Comparison of ENCODE assay signal across 10 mouse cellular contexts in the genomic region with DNA sequence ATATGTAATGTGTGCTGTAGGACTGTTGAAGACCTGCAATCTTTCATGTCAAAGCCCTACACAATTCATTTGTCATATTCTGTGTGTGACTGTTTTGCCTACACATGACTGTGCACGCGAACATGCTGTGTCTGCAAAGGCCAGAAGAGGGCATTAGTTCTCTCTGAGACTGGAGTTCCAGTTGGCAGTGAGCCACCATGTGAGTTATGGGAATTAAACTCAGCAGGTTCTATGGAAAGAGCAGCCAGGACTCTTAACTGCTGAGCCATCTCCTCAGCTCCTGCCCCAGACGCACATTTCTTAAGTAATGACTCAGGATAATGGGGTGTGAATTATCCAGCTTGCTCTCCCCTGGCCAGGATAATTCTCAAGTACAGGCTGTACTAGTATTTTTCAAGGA.
DNase-seq lines count a peak whose midpoint lies in the region; ATAC-seq and TF ChIP-seq lines count a peak whose summit lies in the region.
"Had no signal": no experiment of that assay in that cellular context is flagged by ENCODE, and none has a peak within 500 bp of the region (broad histone marks: within the 10 kb centered on the region; RNA-seq: fewer than 3 reads in every experiment).

No protein-coding gene starts in this region.

- no peak overlapping the region for H3K27ac ChIP-seq in forebrain, postnatal 0 days (ENCODE audit: low read depth, low read length)
- H3K27ac ChIP-seq in forebrain, embryonic 11.5 days (ENCODE audit: low read depth, low read length): no peak overlapping the region
- H3K27ac ChIP-seq: heart, embryonic 13.5 days; midbrain, embryonic 12.5 days had no signal

- H3K9me3 ChIP-seq in forebrain, postnatal 0 days (ENCODE audit: low read length): no peaks in the 10 kb centered on the region
- no peaks in the 10 kb centered on the region for H3K9me3 ChIP-seq in forebrain, embryonic 11.5 days (ENCODE audit: control insufficient read depth, low read length)
- H3K9me3 ChIP-seq: heart, embryonic 13.5 days; midbrain, embryonic 12.5 days had no signal

- DNase-seq in forebrain, postnatal 0 days: peak; percentile 43
- DNase-seq in forebrain, embryonic 11.5 days (ENCODE audit: low spot score): no peak
- DNase-seq in right cerebral cortex, adult 2 months (ENCODE audit: low spot score in 2 of 2): peak; percentile 9 to 18
- no peak for DNase-seq in right cerebral cortex, postnatal 25 days
- DNase-seq in cerebellum, postnatal 4 days (ENCODE audit: low spot score in 2 of 2): peak; percentile 28 to 78
- peak; percentile 78 for DNase-seq in kidney, postnatal 10 days
- DNase-seq in lung, postnatal 14 days: peak; percentile 31
- peak; percentile 23 to 28 for DNase-seq in thymus, postnatal 36 days

- ATAC-seq in forebrain, postnatal 0 days: no peak
- no peak for ATAC-seq in forebrain, embryonic 11.5 days (replicated peaks; ENCODE audit: low FRiP score)

- no peaks in the 10 kb centered on the region for H3K36me3 ChIP-seq in forebrain, postnatal 0 days (ENCODE audit: insufficient read depth)
- H3K36me3 ChIP-seq in forebrain, embryonic 11.5 days (ENCODE audit: control insufficient read depth, insufficient read depth, low read length): no peaks in the 10 kb centered on the region
- H3K36me3 ChIP-seq: heart, embryonic 13.5 days; midbrain, embryonic 12.5 days had no signal

- no peak overlapping the region for H3K4me2 ChIP-seq in forebrain, postnatal 0 days (ENCODE audit: low read depth)
- no peak overlapping the region for H3K4me2 ChIP-seq in forebrain, embryonic 11.5 days (ENCODE audit: low read depth, low read length, severe bottlenecking)
- H3K4me2 ChIP-seq: heart, embryonic 13.5 days; midbrain, embryonic 12.5 days had no signal

- H3K4me3 ChIP-seq in forebrain, postnatal 0 days (ENCODE audit: low read depth, low read length): no peak overlapping the region
- H3K4me3 ChIP-seq in forebrain, embryonic 11.5 days (ENCODE audit: low read depth, low read length): no peak overlapping the region
- H3K4me3 ChIP-seq: heart, embryonic 13.5 days; midbrain, embryonic 12.5 days had no signal

- TF ChIP-seq CTCF in forebrain, postnatal 0 days (IDR thresholded peaks at IDR 0.05; ENCODE audit: low read depth): peak; percentile 48

- no peaks in the 10 kb centered on the region for H3K27me3 ChIP-seq in forebrain, postnatal 0 days (ENCODE audit: insufficient read depth, low read length)
- no peaks in the 10 kb centered on the region for H3K27me3 ChIP-seq in forebrain, embryonic 11.5 days (ENCODE audit: control insufficient read depth, insufficient read depth, low read length)
- H3K27me3 ChIP-seq: heart, embryonic 13.5 days; midbrain, embryonic 12.5 days had no signal

- no peaks in the 10 kb centered on the region for H3K4me1 ChIP-seq in forebrain, postnatal 0 days (ENCODE audit: insufficient read depth)
- no peaks in the 10 kb centered on the region for H3K4me1 ChIP-seq in forebrain, embryonic 11.5 days (replicated peaks; ENCODE audit: control insufficient read depth, insufficient read depth, low read length)
- H3K4me1 ChIP-seq: heart, embryonic 13.5 days; midbrain, embryonic 12.5 days had no signal

- H3K9ac ChIP-seq in forebrain, postnatal 0 days: no peak overlapping the region
- H3K9ac ChIP-seq in forebrain, embryonic 11.5 days (ENCODE audit: low read length): no peak overlapping the region
- H3K9ac ChIP-seq: heart, embryonic 13.5 days; midbrain, embryonic 12.5 days had no signal

- 41% methylated on average over 3 of the region's 3 CpGs for WGBS in forebrain, postnatal 0 days
- WGBS in forebrain, embryonic 11.5 days: 61% methylated on average over 3 of the region's 3 CpGs

Comparison
In these comparisons a context has a peak if more than half of its experiments do, and no peak if none do; other contexts are left out.
1. DNase-seq: peak in forebrain, postnatal 0 days (single experiment), right cerebral cortex, adult 2 months (2 of 2), cerebellum, postnatal 4 days (2 of 2), kidney, postnatal 10 days (single experiment), lung, postnatal 14 days (single experiment) and thymus, postnatal 36 days (2 of 2); none in forebrain, embryonic 11.5 days (single experiment) and right cerebral cortex, postnatal 25 days (single experiment).